Mouse (Mus musculus): ENCODE measurements around the gene Trip6. TPM values are rescaled to one million over a fixed set of nuclear protein-coding genes. Genes with fewer than 3 reads are reported as not detected.

The Trip6 gene
- total RNA-seq (2014; rRNA removed), result 10.8 and 11.4 TPM in 2 replicates
- polyA plus RNA-seq (2015; fragmentation: Nextera tagmentation; extraction: Ambion mirVana), result 9.9 and 11.6 TPM in 2 replicates

GRCm38 (mm10) chr5:137314193-137315083 lies at the start of gene Trip6:
Gene Trip6, minus strand, starts transcription at chr5:137314404.
- peak within 1 kb of the TSS; percentile 55 for H3K9ac ChIP-seq
- no peak for TF ChIP-seq CTCF (IDR thresholded peaks at IDR 0.05; ENCODE audit: low read depth)
- peak; percentile 91 for ATAC-seq
- peak within 1 kb of the TSS; percentile 30 for H3K4me3 ChIP-seq (ENCODE audit: low read depth, low read length)
- WGBS, result 17% methylated on average over 30 of the region's 30 CpGs
- H3K27ac ChIP-seq (ENCODE audit: low read depth, low read length), result peak within 1 kb of the TSS; percentile 69; the same call in 1 of the 2 replicates
- DNase-seq, result peak; percentile 86
- peak within 1 kb of the TSS; percentile 60 for H3K4me2 ChIP-seq (ENCODE audit: low read depth)
- H3K4me1 ChIP-seq (ENCODE audit: insufficient read depth), result peaks cover 10% of the 10 kb centered on the region; the same call in 1 of the 2 replicates
- no peaks in the 10 kb centered on the region for H3K27me3 ChIP-seq (ENCODE audit: insufficient read depth, low read length)
- H3K36me3 ChIP-seq (ENCODE audit: insufficient read depth), result peaks cover 34% of the 10 kb centered on the region
- H3K9me3 ChIP-seq (ENCODE audit: low read length), result no peaks in the 10 kb centered on the region

- no peak overlapping the region for H3K9ac ChIP-seq
- H3K27ac ChIP-seq (ENCODE audit: low read depth, low read length), result no peak overlapping the region
- H3K9me3 ChIP-seq (ENCODE audit: low read length), result no peaks in the 10 kb centered on the region
- H3K27me3 ChIP-seq (ENCODE audit: insufficient read depth, low read length), result no peaks in the 10 kb centered on the region
- no peak overlapping the region for H3K4me3 ChIP-seq (ENCODE audit: low read depth, low read length)
- no peaks in the 10 kb centered on the region for H3K4me1 ChIP-seq (ENCODE audit: insufficient read depth)
- peaks cover 21% of the 10 kb centered on the region for H3K36me3 ChIP-seq (ENCODE audit: insufficient read depth)
- no peak for ATAC-seq
- no peak overlapping the region for H3K4me2 ChIP-seq (ENCODE audit: low read depth)
- 51% methylated on average over 7 of the region's 7 CpGs for WGBS
- DNase-seq, result no peak
- TF ChIP-seq CTCF (IDR thresholded peaks at IDR 0.05; ENCODE audit: low read depth), result peak; percentile 14; the same call in 1 of the 2 replicates
Measured at GRCm38 (mm10) chr5:137358382-137358781, 44.2 kb upstream of the Trip6 start.

- Histone ChIP-seq H3K4me3 (ENCODE audit: low read depth, low read length) (no peak overlapping the region), H3K27ac (ENCODE audit: low read depth, low read length) (no peak overlapping the region), H3K9me3 (ENCODE audit: low read length) (no peaks in the 10 kb centered on the region), H3K9ac (no peak overlapping the region), H3K27me3 (ENCODE audit: insufficient read depth, low read length) (peaks cover 5% of the 10 kb centered on the region), H3K36me3 (ENCODE audit: insufficient read depth) (0 out of 2 replicates have a peak, but pooled peaks cover 6% of the 10 kb centered on the region), H3K4me2 (ENCODE audit: low read depth) (no peak overlapping the region), H3K4me1 (ENCODE audit: insufficient read depth) (peaks cover 6% of the 10 kb centered on the region)
- DNase-seq (no peak), ATAC-seq (no peak)
- WGBS, result 87% methylated on average over 17 of the region's 17 CpGs
- TF ChIP-seq CTCF (IDR thresholded peaks at IDR 0.05; ENCODE audit: low read depth), result no peak
Measured at GRCm38 (mm10) chr5:137354091-137354490, 39.9 kb upstream of the Trip6 start.

- 24% methylated on average over 16 of the region's 16 CpGs for WGBS
- no peak for ATAC-seq
- no peak for DNase-seq
- Histone ChIP-seq H3K27ac (ENCODE audit: low read depth, low read length) (no peak overlapping the region), H3K4me1 (ENCODE audit: insufficient read depth) (peaks cover 13% of the 10 kb centered on the region), H3K9me3 (ENCODE audit: low read length) (no peaks in the 10 kb centered on the region), H3K36me3 (ENCODE audit: insufficient read depth) (0 out of 2 replicates have a peak, but pooled peaks cover 6% of the 10 kb centered on the region), H3K9ac (0 out of 2 replicates have a peak overlapping the region, but pooled peaks have one; percentile 14), H3K4me3 (ENCODE audit: low read depth, low read length) (0 out of 2 replicates have a peak overlapping the region, but pooled peaks have one; percentile 7), H3K4me2 (ENCODE audit: low read depth) (peak overlapping the region; percentile 94), H3K27me3 (ENCODE audit: insufficient read depth, low read length) (peaks cover 15% of the 10 kb centered on the region)
- TF ChIP-seq CTCF (IDR thresholded peaks at IDR 0.05; ENCODE audit: low read depth), result no peak
Measured at GRCm38 (mm10) chr5:137352011-137352975, 38.1 kb upstream of the Trip6 start.

GRCm38 (mm10) chr5:137351394-137351793 lies 37.2 kb upstream of the Trip6 start:
- ATAC-seq (no peak), DNase-seq (no peak)
- Histone ChIP-seq H3K4me3 (ENCODE audit: low read depth, low read length) (peak overlapping the region; percentile 7; the same call in 1 of the 2 replicates), H3K4me1 (ENCODE audit: insufficient read depth) (peaks cover 13% of the 10 kb centered on the region), H3K36me3 (ENCODE audit: insufficient read depth) (0 out of 2 replicates have a peak, but pooled peaks cover 6% of the 10 kb centered on the region), H3K4me2 (ENCODE audit: low read depth) (peak overlapping the region; percentile 94), H3K27ac (ENCODE audit: low read depth, low read length) (no peak overlapping the region), H3K9ac (0 out of 2 replicates have a peak overlapping the region, but pooled peaks have one; percentile 62), H3K9me3 (ENCODE audit: low read length) (no peaks in the 10 kb centered on the region), H3K27me3 (ENCODE audit: insufficient read depth, low read length) (peaks cover 15% of the 10 kb centered on the region)
- 12% methylated on average over 4 of the region's 4 CpGs for WGBS
- TF ChIP-seq CTCF (IDR thresholded peaks at IDR 0.05; ENCODE audit: low read depth), result no peak

GRCm38 (mm10) chr5:137351058-137351380 lies 36.8 kb upstream of the Trip6 start:
- no peak overlapping the region for H3K27ac ChIP-seq (ENCODE audit: low read depth, low read length)
- H3K9ac ChIP-seq, result peak overlapping the region; percentile 62; the same call in 1 of the 2 replicates
- peaks cover 15% of the 10 kb centered on the region for H3K27me3 ChIP-seq (ENCODE audit: insufficient read depth, low read length)
- H3K4me3 ChIP-seq (ENCODE audit: low read depth, low read length), result peak overlapping the region; percentile 65
- no peaks in the 10 kb centered on the region for H3K9me3 ChIP-seq (ENCODE audit: low read length)
- TF ChIP-seq CTCF (IDR thresholded peaks at IDR 0.05; ENCODE audit: low read depth), result no peak
- H3K4me1 ChIP-seq (ENCODE audit: insufficient read depth), result peaks cover 13% of the 10 kb centered on the region
- ATAC-seq (no peak), DNase-seq (no peak)
- H3K36me3 ChIP-seq (ENCODE audit: insufficient read depth), result 0 out of 2 replicates have a peak, but pooled peaks cover 6% of the 10 kb centered on the region
- 6% methylated on average over 8 of the region's 8 CpGs for WGBS
- peak overlapping the region; percentile 94 for H3K4me2 ChIP-seq (ENCODE audit: low read depth)
